Mouse (Mus musculus): ENCODE measurements around the gene Pex5.

Gene Pex5

GRCm38 (mm10) chr6:124353246-124353645 is 61.6 kb downstream of the Pex5 start:
- no peak for DNase-seq
